Mouse (Mus musculus) neutrophil, adult 5-6 weeks (primary cell): Measurements from ENCODE around the gene Tmem50a. TPM values are rescaled to one million over a fixed set of nuclear protein-coding genes. Genes with fewer than 3 reads are reported as not detected.

Source experiments
- ATAC-seq: fragments of 151-379, 151-347 bp; 2 replicates; pipeline ENCODE4 v1.8.0; 2017; ENCODE audit warnings: mild to moderate bottlenecking, moderate TSS enrichment; ENCODE audit not compliant: insufficient number of reproducible peaks, poor library complexity, low FRiP score, severe bottlenecking; ENCODE audit errors: extremely low read depth
- total RNA-seq: library from RNA; stranded (forward); fragments of 200-1000 nt; gene quantifications from 2 replicates; pipeline ENCODE4 v1.2.3, GENCODE M21; 2017

Tmem50a gene
- total RNA-seq, 1 experiment from 2014 or later: 292 TPM

DNA sequence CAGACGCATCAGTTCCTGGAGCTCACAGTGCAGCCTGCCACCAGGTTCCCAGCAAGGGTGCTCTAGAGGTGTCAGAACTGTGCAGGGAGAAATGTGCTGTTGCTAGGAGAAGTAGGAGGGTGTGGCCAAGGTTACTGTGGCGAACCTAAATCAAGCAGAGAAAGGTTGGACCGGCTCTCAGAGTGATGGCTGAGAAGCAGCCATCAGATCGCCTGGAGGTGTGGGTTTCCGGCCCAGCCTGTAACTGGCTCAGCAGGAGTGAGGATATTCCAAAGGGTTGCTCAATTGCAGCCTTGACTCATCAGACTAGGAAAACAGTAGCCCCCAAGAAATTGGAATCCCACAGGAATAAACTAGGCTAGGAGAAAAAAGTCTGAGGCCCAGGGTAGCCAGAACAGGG is 58.3 kb downstream of the Tmem50a start:
- ATAC-seq: no peak

DNA sequence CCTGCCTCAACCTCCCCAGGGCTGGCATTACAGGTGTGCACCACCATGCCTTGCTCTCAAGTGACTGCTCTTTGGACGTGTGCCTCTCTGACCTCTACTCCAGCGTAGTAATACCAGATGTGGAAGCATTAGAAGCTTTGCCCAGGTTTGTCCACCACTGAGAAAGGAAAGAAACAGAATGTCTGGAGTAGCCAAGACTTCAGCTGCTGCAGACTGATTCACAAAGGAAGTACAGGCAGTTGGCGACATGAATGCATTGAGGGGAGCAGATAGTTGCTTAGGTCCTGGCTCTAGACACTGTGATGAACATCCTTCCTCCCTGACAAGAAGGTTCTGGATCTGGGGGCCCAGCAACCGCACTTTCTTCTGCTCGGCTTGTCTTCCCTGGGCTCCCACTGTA is 58.8 kb downstream of the Tmem50a start:
- ATAC-seq: no peak

DNA sequence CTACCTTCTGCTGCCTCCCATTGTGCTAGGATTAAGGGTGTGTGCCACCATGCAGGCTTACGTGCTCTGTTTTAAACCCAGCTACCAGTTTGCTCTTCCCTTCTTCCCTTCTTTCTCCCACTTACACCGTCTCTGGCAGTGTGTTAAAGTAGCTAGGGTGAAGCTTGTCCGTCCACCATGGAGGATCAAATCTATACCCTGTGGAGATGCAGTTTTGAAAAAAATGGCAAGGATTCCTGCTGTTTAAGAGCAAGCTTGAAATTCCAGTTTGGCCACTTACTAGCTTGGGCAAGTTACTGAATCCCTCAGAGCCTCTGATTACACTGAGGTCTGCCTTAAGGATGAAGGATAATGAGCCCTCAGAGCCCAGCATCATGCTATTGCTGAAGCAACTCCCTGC is 59.5 kb downstream of the Tmem50a start:
- no peak for ATAC-seq

DNA sequence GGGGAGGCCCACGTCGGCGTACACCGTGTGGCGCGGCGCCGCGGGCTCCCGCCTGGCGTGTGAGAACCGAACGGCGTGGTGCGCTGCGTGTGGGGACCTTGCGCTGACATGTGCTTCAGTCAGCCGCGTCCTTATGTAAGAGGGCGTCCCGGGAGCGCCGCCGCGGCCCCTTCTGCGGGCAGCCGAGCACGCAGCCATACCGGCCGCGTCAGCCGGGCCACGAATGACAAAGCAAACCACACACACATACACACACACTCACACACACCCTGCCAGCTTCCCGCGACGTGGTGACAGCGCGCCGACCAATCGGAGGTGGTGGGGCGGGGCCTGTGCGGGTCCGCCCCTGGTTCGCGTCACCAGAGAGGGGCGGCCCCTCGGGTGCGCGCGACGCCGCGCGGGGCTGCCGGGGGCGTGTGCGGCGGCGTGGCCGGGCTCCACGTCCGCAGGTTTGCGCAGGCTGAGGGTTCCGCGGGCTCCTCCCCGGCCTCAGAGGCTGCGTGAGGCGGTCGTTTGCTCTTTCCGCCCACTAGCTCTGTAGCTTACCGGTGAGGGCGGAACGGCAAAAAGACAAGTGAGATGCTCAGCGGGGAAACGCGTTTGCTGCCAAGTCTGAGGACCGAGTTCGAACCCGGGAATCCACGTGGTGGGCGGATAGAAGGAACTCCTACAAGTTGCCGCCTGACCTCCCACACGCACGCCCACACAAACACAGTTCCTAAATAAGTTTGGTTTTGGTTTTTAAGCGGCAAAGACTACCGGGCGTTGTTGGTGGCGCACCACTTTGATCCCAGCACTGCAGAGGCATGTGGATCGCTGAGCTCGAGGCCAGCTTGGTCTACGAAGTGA is 61.0 kb downstream of the Tmem50a start:
- peak; percentile 79 for ATAC-seq

DNA sequence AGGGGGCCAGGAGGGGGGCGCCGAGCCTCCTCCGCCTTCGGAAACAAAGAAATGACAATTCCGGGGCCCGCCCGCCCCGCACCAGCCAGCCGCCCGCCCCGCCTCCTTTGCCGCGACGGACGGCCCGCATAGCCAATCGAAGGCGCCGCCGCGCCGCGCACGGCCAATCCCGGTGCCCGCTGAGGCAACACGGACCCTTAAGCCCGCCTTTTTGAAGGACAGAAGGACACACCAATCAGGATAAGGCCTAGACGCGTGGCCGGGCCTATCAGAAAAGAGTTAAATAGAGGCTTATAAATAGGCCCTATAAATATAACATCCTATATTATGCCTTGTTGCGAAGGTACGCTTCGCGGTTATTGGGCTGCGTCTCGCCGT is 61.6 kb downstream of the Tmem50a start, which contains the start of gene Maco1:
Gene Maco1, minus strand, starts transcription at position 87 of the 378 bp plus-strand sequence.
- peak; percentile 84 for ATAC-seq

DNA sequence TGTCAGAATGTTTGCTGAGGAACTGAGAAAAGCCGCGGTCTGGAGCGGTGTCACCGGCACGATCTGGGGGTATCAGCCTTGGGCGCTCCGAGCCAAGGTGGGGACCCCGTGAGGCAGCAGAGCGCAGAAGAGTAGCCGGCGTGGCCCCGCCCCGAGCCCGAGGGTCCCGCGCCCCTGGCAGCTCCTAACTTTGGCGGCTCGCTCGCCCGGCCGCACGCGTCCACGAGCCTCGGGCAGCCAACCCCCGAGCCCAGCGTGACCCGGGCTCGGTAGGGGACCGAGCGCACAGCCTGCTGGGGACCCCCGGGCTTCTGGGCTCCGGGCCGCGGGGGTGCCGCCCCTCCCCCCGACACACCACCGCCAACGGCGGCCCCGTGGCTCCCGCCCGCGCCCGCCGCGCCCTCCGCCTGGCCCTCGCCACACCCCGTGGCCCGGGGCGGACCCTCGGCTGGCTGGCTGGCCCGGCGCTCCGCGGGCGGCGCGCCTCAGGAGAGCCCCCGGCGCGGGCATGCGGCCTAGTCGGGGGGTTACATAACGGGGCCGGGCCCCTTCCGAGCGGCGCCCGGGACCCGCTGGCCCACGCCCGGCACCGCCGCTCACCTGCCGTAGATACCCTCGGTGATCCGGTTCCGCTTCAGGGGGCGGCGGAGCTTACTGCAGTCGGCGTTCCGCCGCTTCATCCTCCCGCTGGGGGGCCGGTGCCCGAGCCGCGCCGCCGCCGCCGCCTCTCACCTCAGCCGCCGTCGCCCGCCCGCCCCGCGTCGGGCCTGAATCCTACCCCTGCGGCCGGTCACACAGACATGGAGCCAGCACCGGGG is 62.2 kb downstream of the Tmem50a start:
- ATAC-seq: 0 out of 2 replicates have a peak, but pooled peaks have one; percentile 0

DNA sequence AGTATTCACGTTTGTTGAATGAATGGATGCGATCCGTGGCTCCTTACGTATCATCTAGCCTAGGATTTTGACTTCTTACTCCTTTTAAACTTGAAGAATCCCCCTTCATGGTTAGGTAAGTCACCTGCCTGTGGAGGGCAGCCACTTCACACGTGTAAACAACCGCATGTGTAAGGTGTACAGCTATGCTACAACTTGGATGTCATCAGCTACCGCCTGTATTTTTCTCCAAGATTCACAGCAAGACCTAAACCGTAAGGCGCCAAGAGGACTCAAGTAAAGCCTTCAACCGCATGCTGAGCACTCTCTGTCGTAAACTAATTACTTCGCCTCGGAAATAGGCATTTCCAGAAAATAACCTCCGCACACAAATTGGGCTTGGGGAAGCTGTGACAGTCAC is 62.9 kb downstream of the Tmem50a start:
- no peak for ATAC-seq

DNA sequence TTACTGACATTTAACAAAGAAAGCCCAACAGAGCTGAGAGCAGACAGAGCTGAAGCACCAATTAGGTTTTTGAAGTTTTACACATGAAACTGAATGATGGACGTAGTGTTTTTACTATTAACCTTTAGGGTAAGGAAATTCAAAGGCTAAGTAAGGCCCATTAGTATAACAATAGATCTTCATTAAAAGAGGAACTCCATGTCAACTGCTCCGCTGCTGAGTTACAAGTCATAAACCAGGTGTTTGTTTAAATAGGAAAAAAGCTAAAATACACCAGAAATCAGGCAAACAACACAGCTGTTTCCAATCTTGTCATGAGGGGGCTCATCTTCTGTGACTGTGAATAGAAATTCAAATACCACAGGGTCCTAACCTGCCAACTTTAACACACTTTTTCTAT is 63.6 kb downstream of the Tmem50a start:
- no peak for ATAC-seq

DNA sequence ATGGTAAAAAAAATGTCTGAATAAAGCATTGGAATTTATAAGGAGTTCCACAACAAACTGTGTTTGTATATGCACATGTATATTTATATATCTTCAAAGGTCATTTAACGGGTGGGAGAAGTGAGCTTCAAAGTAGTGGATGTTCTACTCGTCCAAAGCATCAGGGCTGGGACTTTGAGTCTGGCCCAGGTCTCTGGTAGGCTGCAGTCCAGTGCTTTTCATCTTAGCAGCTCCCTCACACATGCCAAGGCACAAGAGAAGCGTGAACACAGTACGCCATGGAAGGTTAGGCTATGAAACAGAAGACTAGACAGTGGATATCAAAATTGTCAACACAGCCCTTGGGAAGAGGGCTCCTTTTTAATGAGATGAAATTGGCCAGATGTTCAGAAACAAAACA is 64.3 kb downstream of the Tmem50a start:
- no peak for ATAC-seq

Other genes starting within 250 kb of the Tmem50a start
- gene Man1c1, start 210.7 kb downstream of the Tmem50a start, total RNA-seq: 2.0 and 2.2 TPM in 2 replicates
- gene Ldlrap1, start 147.0 kb downstream of the Tmem50a start, total RNA-seq: 25.7 and 27.0 TPM in 2 replicates
- gene Maco1, start 61.7 kb downstream of the Tmem50a start, total RNA-seq: 36.6 and 42.2 TPM in 2 replicates
- 0.98 TPM in 1 of 2 replicates, not detected in the other for gene Rhd, start 50.5 kb downstream of the Tmem50a start, total RNA-seq
- gene Rsrp1, start 8.6 kb upstream of the Tmem50a start, total RNA-seq: 622 and 656 TPM in 2 replicates
- 473 and 479 TPM in 2 replicates for gene Syf2, start 15.9 kb upstream of the Tmem50a start, total RNA-seq
- gene Runx3, start 205.6 kb upstream of the Tmem50a start, total RNA-seq: 24.0 and 27.3 TPM in 2 replicates